Mouse (Mus musculus) ZHBTc4 (cell line): ENCODE measurements around the gene Rwdd4a.

ENCODE experiments used
- DNase-seq: peaks from one replicate; pipeline ENCODE4 v3.0.0-alpha.2; 2011; ENCODE audit warnings: low read depth, low spot score

The Rwdd4a gene

DNA sequence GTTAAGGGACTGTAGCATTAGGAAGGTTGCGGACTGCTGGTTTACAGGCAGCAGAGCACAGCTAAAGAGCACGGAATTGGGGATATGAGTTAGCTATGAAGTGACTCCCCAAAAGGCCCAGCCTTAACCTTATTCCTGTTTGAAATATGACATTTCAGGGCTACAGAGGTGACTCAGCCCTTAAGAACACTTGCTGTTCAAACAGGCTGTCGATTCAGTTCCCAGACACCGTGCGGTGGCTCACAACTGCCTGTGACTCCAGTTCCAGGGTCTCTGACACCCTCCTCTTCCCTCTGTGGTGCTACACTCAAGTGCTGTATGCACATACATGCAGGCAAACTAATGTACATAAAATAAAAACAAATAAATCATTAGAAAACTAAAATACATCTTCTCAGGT is 55.2 kb downstream of the Rwdd4a start:
- no peak for DNase-seq

DNA sequence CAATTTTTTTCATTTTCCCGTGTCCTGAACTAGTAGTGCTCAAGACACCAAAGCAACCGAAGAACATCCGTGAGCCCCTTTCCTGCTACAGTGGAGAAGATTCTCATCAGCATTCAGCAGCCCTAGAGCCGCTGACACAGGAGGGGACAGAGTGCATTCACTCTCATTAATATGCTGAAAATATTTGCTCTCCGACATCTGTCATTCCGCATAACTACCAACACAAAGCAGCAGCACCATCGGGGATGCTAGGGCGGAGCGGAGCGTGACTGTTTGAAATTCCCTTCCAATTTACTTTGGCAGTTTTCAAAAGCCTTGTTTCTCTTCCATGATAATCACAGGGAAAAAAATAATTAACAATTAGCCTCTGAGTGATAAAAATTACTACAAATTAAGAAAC is 56.9 kb downstream of the Rwdd4a start:
- DNase-seq, result no peak

DNA sequence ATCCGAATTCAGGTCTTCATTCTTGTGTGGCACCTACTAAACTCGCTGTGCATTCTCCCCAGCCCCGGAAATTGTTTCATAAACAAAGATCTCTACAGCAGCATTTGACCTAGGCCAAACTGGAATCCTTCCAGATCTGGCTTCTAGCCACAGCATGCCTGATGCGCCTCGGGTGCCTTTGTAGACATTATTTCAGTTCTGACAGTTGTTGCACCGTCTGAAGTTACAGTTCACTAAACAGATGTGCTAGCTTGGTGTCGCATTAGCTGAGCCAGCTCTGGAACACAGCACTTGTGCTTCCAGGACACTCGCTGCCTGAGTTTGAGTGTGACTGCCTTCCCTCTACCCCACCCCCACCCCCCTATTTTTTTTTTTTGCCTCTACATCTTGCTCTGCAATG is 67.2 kb downstream of the Rwdd4a start:
- DNase-seq, result no peak
